Mouse (Mus musculus): Measurements from ENCODE around the gene 3110040M04Rik.

DNA sequence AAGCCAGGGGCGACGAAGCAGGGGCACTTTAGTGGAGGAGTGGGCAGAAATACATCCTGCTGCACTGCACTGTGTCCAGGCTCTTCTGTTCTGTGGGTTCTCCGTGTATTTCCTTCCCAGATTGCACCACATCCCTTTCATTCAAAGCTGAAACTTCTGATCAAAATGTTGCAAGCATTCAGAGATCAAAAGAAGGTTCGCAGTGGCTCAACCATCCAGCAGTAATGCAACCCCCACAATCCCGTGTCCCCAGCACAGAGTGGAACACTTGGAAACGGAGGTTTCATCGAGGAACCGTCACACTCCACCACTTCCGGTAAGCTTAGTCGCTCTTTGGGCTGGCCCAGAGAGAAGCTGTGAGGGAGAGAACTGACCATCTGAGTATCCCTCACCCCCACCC, 41.2 kb downstream of the 3110040M04Rik start:
- no peak for TF ChIP-seq CTCF (conservative IDR thresholded peaks at IDR 0.05; ENCODE audit: insufficient read depth, insufficient read length, low read depth, low read length)
- no peak for TF ChIP-seq POLR2A (IDR thresholded peaks at IDR 0.05; ENCODE audit: low read depth, low read length)

Measured in kidney, adult 2 months (tissue).